In the genomic region with DNA sequence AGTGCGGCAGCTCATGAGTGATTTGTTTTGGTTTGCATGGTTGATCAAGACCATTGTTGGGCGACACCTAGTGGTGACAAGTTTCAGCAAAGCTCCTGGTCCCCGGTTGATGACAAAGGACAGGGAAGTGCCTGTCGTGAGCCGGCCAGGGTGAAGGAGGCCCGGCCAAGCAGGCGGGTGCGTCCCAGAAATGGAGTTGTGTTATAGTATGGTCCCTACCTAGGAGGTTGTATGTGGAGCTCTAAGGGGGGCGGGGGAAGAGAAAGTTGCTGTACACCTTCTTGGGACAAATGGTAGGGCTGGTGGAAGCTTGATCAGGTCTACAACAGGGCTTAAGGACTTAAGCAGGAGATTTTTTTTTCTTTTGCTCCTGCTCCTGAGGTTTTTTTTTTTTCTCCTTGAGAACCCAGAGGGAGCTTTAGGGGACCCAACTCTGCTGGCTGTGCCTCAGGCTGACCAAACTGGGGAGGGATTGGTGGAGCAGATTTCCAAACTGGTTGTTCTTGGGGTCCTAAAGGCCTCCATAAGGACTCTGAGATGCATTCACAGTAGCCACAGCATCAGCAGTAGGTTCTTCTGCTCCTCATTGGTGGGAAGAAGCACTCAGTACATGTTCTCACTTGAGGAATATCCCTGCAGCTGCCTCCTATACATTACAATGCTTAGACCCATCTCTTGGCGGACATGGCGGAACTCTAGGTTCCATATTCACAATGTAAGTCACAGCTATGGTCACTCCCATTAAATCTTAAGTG, we compare ENCODE assay signal across 8 mouse cellular contexts. TPM values are rescaled to one million over a fixed set of nuclear protein-coding genes. Genes with fewer than 3 reads are reported as not detected.
DNase-seq lines count a peak whose midpoint lies in the region; ATAC-seq and TF ChIP-seq lines count a peak whose summit lies in the region.

No protein-coding gene starts in this region.

- H3K9ac ChIP-seq in ES-Bruce4 (ENCODE audit: low read depth, poor library complexity, severe bottlenecking): no peak overlapping the region
- no peak overlapping the region for H3K9ac ChIP-seq in forebrain, embryonic 13.5 days
- H3K9ac ChIP-seq in liver, postnatal 0 days (replicated peaks): 0 out of 2 replicates have a peak overlapping the region, but pooled peaks have one; percentile 40
- no peak overlapping the region for H3K9ac ChIP-seq in neural tube, embryonic 14.5 days (replicated peaks; ENCODE audit: low read depth, low read length)

- intact Hi-C loops in heart, postnatal 10 days (cut with DNase I): loop anchor here (2.0 to 10.0 kb wide), 2 partner anchors 90 to 856 kb away; no protein-coding TSS in a partner anchor

- no peak for TF ChIP-seq POLR2A in ES-Bruce4 (IDR thresholded peaks at IDR 0.05; ENCODE audit: insufficient read depth, low read length)

- peak; percentile 39 for TF ChIP-seq CTCF in ES-Bruce4 (IDR thresholded peaks at IDR 0.05; ENCODE audit: low read depth, low read length)
- peak; percentile 86 for TF ChIP-seq CTCF in liver, postnatal 0 days (IDR thresholded peaks at IDR 0.05; ENCODE audit: low read depth)

- peak overlapping the region; percentile 49 for H3K4me2 ChIP-seq in forebrain, embryonic 13.5 days
- H3K4me2 ChIP-seq in liver, postnatal 0 days (ENCODE audit: low read depth, low read length): peak overlapping the region; percentile 64
- peak overlapping the region; percentile 35 for H3K4me2 ChIP-seq in neural tube, embryonic 14.5 days (ENCODE audit: low read depth, low read length)

- no peak for TF ChIP-seq EP300 in ES-Bruce4 (IDR thresholded peaks at IDR 0.05; ENCODE audit: insufficient read depth, low read depth, low read length)
- TF ChIP-seq EP300 in liver, postnatal 0 days (IDR thresholded peaks at IDR 0.05; ENCODE audit: low read depth): no peak

- no peaks in the 10 kb centered on the region for H3K4me1 ChIP-seq in ES-Bruce4 (ENCODE audit: control insufficient read depth, insufficient read depth, low read length)
- H3K4me1 ChIP-seq in forebrain, embryonic 13.5 days: no peaks in the 10 kb centered on the region
- no peaks in the 10 kb centered on the region for H3K4me1 ChIP-seq in liver, postnatal 0 days (ENCODE audit: insufficient read depth)
- no peaks in the 10 kb centered on the region for H3K4me1 ChIP-seq in neural tube, embryonic 14.5 days (ENCODE audit: control insufficient read depth, insufficient read depth, low read length)

- DNase-seq in heart, postnatal 10 days: peak; percentile 96 to 100
- peak; percentile 100 for DNase-seq in large intestine, adult 2 months (ENCODE audit: low read depth, low spot score)
- peak; percentile 97 for DNase-seq in liver, postnatal 0 days
- peak; percentile 100 for DNase-seq in testis, postnatal 10 days (ENCODE audit: low spot score)

- H3K4me3 ChIP-seq in ES-Bruce4 (ENCODE audit: low read depth, low read length): no peak overlapping the region
- H3K4me3 ChIP-seq in forebrain, embryonic 13.5 days: 0 out of 2 replicates have a peak overlapping the region, but pooled peaks have one; percentile 27
- H3K4me3 ChIP-seq in liver, postnatal 0 days (ENCODE audit: low read depth, low read length): peak overlapping the region; percentile 46
- H3K4me3 ChIP-seq in neural tube, embryonic 14.5 days (ENCODE audit: low read depth, low read length): peak overlapping the region; percentile 13; the same call in 1 of the 2 replicates

- H3K9me3 ChIP-seq in ES-Bruce4 (replicated peaks; ENCODE audit: control insufficient read depth, insufficient read depth, low read length, poor library complexity, severe bottlenecking): peaks cover 11% of the 10 kb centered on the region
- no peaks in the 10 kb centered on the region; the same call in 1 of the 2 replicates for H3K9me3 ChIP-seq in forebrain, embryonic 13.5 days (replicated peaks)
- H3K9me3 ChIP-seq in liver, postnatal 0 days (ENCODE audit: low read length): no peaks in the 10 kb centered on the region
- no peaks in the 10 kb centered on the region for H3K9me3 ChIP-seq in neural tube, embryonic 14.5 days (ENCODE audit: control insufficient read depth, low read length)

- ATAC-seq in cerebellum, adult (ENCODE audit: insufficient number of reproducible peaks, low FRiP score, low TSS enrichment): peak; percentile 97
- ATAC-seq in forebrain, embryonic 13.5 days: peak; percentile 97
- peak; percentile 84 for ATAC-seq in liver, postnatal 0 days
- peak; percentile 96 for ATAC-seq in neural tube, embryonic 14.5 days (ENCODE audit: low read depth)

- 14% methylated on average over 11 of the region's 11 CpGs for WGBS in forebrain, embryonic 13.5 days
- WGBS in large intestine, adult 2 months: 9% methylated on average over 11 of the region's 11 CpGs
- 20% methylated on average over 11 of the region's 11 CpGs for WGBS in liver, postnatal 0 days (ENCODE audit: insufficient replicate concordance)
- WGBS in neural tube, embryonic 14.5 days: 18% methylated on average over 11 of the region's 11 CpGs

- H3K36me3 ChIP-seq in ES-Bruce4 (ENCODE audit: control insufficient read depth, insufficient read depth, low read length, poor library complexity, severe bottlenecking): no peaks in the 10 kb centered on the region
- no peaks in the 10 kb centered on the region for H3K36me3 ChIP-seq in forebrain, embryonic 13.5 days (ENCODE audit: poor library complexity, severe bottlenecking)
- H3K36me3 ChIP-seq in liver, postnatal 0 days (replicated peaks; ENCODE audit: insufficient read depth, low read length): no peaks in the 10 kb centered on the region
- no peaks in the 10 kb centered on the region for H3K36me3 ChIP-seq in neural tube, embryonic 14.5 days (ENCODE audit: control insufficient read depth, insufficient read depth, low read length)

- no peaks in the 10 kb centered on the region for H3K27me3 ChIP-seq in ES-Bruce4 (ENCODE audit: control insufficient read depth, insufficient read depth, low read length, poor library complexity, severe bottlenecking)
- H3K27me3 ChIP-seq in forebrain, embryonic 13.5 days: no peaks in the 10 kb centered on the region
- no peaks in the 10 kb centered on the region for H3K27me3 ChIP-seq in liver, postnatal 0 days (ENCODE audit: insufficient read depth, low read length)
- H3K27me3 ChIP-seq in neural tube, embryonic 14.5 days (ENCODE audit: control insufficient read depth, insufficient read depth, low read length): no peaks in the 10 kb centered on the region

- H3K27ac ChIP-seq in ES-Bruce4 (ENCODE audit: insufficient read depth, low read length): no peak overlapping the region
- H3K27ac ChIP-seq in forebrain, embryonic 13.5 days: no peak overlapping the region
- no peak overlapping the region for H3K27ac ChIP-seq in liver, postnatal 0 days (ENCODE audit: low read depth)
- no peak overlapping the region for H3K27ac ChIP-seq in neural tube, embryonic 14.5 days (ENCODE audit: low read depth, low read length)

RNA-seq across cellular contexts. Expression of gene Ifna13, which starts 3.0 kb away (rescaled TPM):
- not detected in 2 replicates for polyA plus RNA-seq in ES-Bruce4 (2011; ENCODE audit: insufficient read depth, insufficient read length, low read depth, missing spikeins)
- polyA plus RNA-seq in forebrain, embryonic 13.5 days (2015; fragmentation: Nextera tagmentation; extraction: Ambion mirVana): not detected in 2 replicates
- not detected for total RNA-seq in heart, postnatal 10 days (2021)
- not detected in 2 replicates for polyA plus RNA-seq in large intestine, adult 2 months (2012; rRNA removed)
- polyA plus RNA-seq in liver, postnatal 0 days (2015; fragmentation: Nextera tagmentation; extraction: Ambion mirVana): not detected in 2 replicates
- polyA plus RNA-seq in neural tube, embryonic 14.5 days (2014; fragmentation: Nextera tagmentation; extraction: Ambion mirVana): not detected in 2 replicates

RNA-seq across cellular contexts. Expression of gene C87499, which starts 7.0 kb away (rescaled TPM):
- polyA plus RNA-seq in ES-Bruce4 (2011; ENCODE audit: insufficient read depth, insufficient read length, low read depth, missing spikeins): not detected in 2 replicates
- polyA plus RNA-seq in forebrain, embryonic 13.5 days (2015; fragmentation: Nextera tagmentation; extraction: Ambion mirVana): not detected in 2 replicates
- total RNA-seq in heart, postnatal 10 days (2021): not detected
- polyA plus RNA-seq in large intestine, adult 2 months (2012; rRNA removed): not detected in 2 replicates
- polyA plus RNA-seq in liver, postnatal 0 days (2015; fragmentation: Nextera tagmentation; extraction: Ambion mirVana): not detected in 2 replicates
- not detected in 2 replicates for polyA plus RNA-seq in neural tube, embryonic 14.5 days (2014; fragmentation: Nextera tagmentation; extraction: Ambion mirVana)

RNA-seq across cellular contexts. Expression of gene Ifna16, which starts 35.5 kb away (rescaled TPM):
- not detected in 2 replicates for polyA plus RNA-seq in ES-Bruce4 (2011; ENCODE audit: insufficient read depth, insufficient read length, low read depth, missing spikeins)
- polyA plus RNA-seq in forebrain, embryonic 13.5 days (2015; fragmentation: Nextera tagmentation; extraction: Ambion mirVana): not detected in 2 replicates
- not detected for total RNA-seq in heart, postnatal 10 days (2021)
- not detected in 2 replicates for polyA plus RNA-seq in large intestine, adult 2 months (2012; rRNA removed)
- not detected in 2 replicates for polyA plus RNA-seq in liver, postnatal 0 days (2015; fragmentation: Nextera tagmentation; extraction: Ambion mirVana)
- polyA plus RNA-seq in neural tube, embryonic 14.5 days (2014; fragmentation: Nextera tagmentation; extraction: Ambion mirVana): not detected in 2 replicates

RNA-seq across cellular contexts. Expression of gene Ifna12, which starts 38.1 kb away (rescaled TPM):
- polyA plus RNA-seq in ES-Bruce4 (2011; ENCODE audit: insufficient read depth, insufficient read length, low read depth, missing spikeins): not detected in 2 replicates
- polyA plus RNA-seq in forebrain, embryonic 13.5 days (2015; fragmentation: Nextera tagmentation; extraction: Ambion mirVana): not detected in 2 replicates
- total RNA-seq in heart, postnatal 10 days (2021): not detected
- polyA plus RNA-seq in large intestine, adult 2 months (2012; rRNA removed): not detected in 2 replicates
- polyA plus RNA-seq in liver, postnatal 0 days (2015; fragmentation: Nextera tagmentation; extraction: Ambion mirVana): not detected in 2 replicates
- not detected in 2 replicates for polyA plus RNA-seq in neural tube, embryonic 14.5 days (2014; fragmentation: Nextera tagmentation; extraction: Ambion mirVana)

RNA-seq across cellular contexts. Expression of gene Ifna2, which starts 42.5 kb away (rescaled TPM):
- not detected in 2 replicates for polyA plus RNA-seq in ES-Bruce4 (2011; ENCODE audit: insufficient read depth, insufficient read length, low read depth, missing spikeins)
- not detected in 2 replicates for polyA plus RNA-seq in forebrain, embryonic 13.5 days (2015; fragmentation: Nextera tagmentation; extraction: Ambion mirVana)
- not detected for total RNA-seq in heart, postnatal 10 days (2021)
- polyA plus RNA-seq in large intestine, adult 2 months (2012; rRNA removed): not detected in 2 replicates
- not detected in 2 replicates for polyA plus RNA-seq in liver, postnatal 0 days (2015; fragmentation: Nextera tagmentation; extraction: Ambion mirVana)
- polyA plus RNA-seq in neural tube, embryonic 14.5 days (2014; fragmentation: Nextera tagmentation; extraction: Ambion mirVana): not detected in 2 replicates
